Mouse (Mus musculus) heart, embryonic 11.5 days (tissue): ENCODE results near the gene Grem1. TPM values are rescaled to one million over a fixed set of nuclear protein-coding genes. Genes with fewer than 3 reads are reported as not detected.

Source experiments
- ATAC-seq: fragments of 200-750 bp; cut with Nextera tagmentation; replicated peaks from 2 replicates; pipeline ENCODE4 v1.8.0; 2017; ENCODE audit warnings: moderate library complexity; ENCODE audit not compliant: insufficient number of reproducible peaks, low FRiP score, low TSS enrichment
- H3K27ac ChIP-seq: fragments of 300-500 bp; sonication (generic); 2 replicates; pipeline ENCODE4 v1.5.1; 2014; ENCODE audit warnings: mild to moderate bottlenecking, low read depth, low read length
- H3K27me3 ChIP-seq: fragments of 300-500 bp; sonication (generic); 2 replicates; pipeline ENCODE4 v1.6.1; 2014; ENCODE audit warnings: mild to moderate bottlenecking, low read length, mixed read lengths; ENCODE audit not compliant: control insufficient read depth, insufficient read depth
- H3K36me3 ChIP-seq: fragments of 300-500 bp; sonication (generic); 2 replicates; pipeline ENCODE4 v1.6.1; 2014; ENCODE audit warnings: mild to moderate bottlenecking, low read length, moderate library complexity, mixed read lengths; ENCODE audit not compliant: control insufficient read depth, insufficient read depth
- H3K4me1 ChIP-seq: fragments of 300-500 bp; sonication (generic); 2 replicates; pipeline ENCODE4 v1.6.1; 2014; ENCODE audit warnings: low read length; ENCODE audit not compliant: control insufficient read depth, insufficient read depth
- H3K4me2 ChIP-seq: fragments of 300-500 bp; sonication (generic); 2 replicates; pipeline ENCODE4 v1.6.1; 2014; ENCODE audit warnings: mild to moderate bottlenecking, moderate library complexity
- H3K4me3 ChIP-seq: fragments of 300-500 bp; sonication (generic); 2 replicates; pipeline ENCODE4 v1.5.1; 2014; ENCODE audit warnings: low read depth, low read length
- H3K9ac ChIP-seq: fragments of 300-500 bp; sonication (generic); 2 replicates; pipeline ENCODE4 v1.6.1; 2014; ENCODE audit warnings: mild to moderate bottlenecking, low read depth, low read length, moderate library complexity
- H3K9me3 ChIP-seq: fragments of 300-500 bp; sonication (generic); replicated peaks from 2 replicates; pipeline ENCODE4 v1.6.1; 2016; ENCODE audit warnings: low read length; ENCODE audit not compliant: control insufficient read depth
- WGBS: fragments of 180-500 bp; shearing (Covaris S2); extraction: QIAGEN DNeasy Blood & Tissue Kit; methylation state at CpG from one replicate; pipeline ENCODE4 v1.1.7; 2014; ENCODE audit not compliant: insufficient replicate concordance; 5-methylcytosine and 5-hydroxymethylcytosine counted together
- polyA plus RNA-seq: library from polyadenylated mRNA; unstranded; fragments of >200 nt; fragmentation: Nextera tagmentation; extraction: Ambion mirVana; gene quantifications from 2 replicates; pipeline ENCODE4 v1.2.1, GENCODE M21; 2014

Gene Grem1
- polyA plus RNA-seq, 1 experiment from 2014 or later, result 0.13 TPM

GRCm38 (mm10) chr2:113774150-113774805, 15.8 kb upstream of the Grem1 start:
- Histone ChIP-seq H3K9ac (no peak overlapping the region), H3K4me3 (no peak overlapping the region), H3K4me2 (no peak overlapping the region), H3K9me3 (no peaks in the 10 kb centered on the region), H3K27ac (no peak overlapping the region), H3K36me3 (no peaks in the 10 kb centered on the region), H3K27me3 (no peaks in the 10 kb centered on the region), H3K4me1 (no peaks in the 10 kb centered on the region)
- ATAC-seq, result no peak
- WGBS, result 57% methylated on average over 6 of the region's 6 CpGs

- Histone ChIP-seq H3K9ac (no peak overlapping the region), H3K4me3 (no peak overlapping the region), H3K4me1 (no peaks in the 10 kb centered on the region), H3K27ac (no peak overlapping the region), H3K36me3 (no peaks in the 10 kb centered on the region), H3K9me3 (no peaks in the 10 kb centered on the region), H3K4me2 (no peak overlapping the region), H3K27me3 (no peaks in the 10 kb centered on the region)
- WGBS, result 75% methylated on average over 8 of the region's 8 CpGs
- ATAC-seq, result no peak
Measured at GRCm38 (mm10) chr2:113768541-113769303, 10.3 kb upstream of the Grem1 start.

- no peak for ATAC-seq
- Histone ChIP-seq H3K27ac (no peak overlapping the region), H3K36me3 (no peaks in the 10 kb centered on the region), H3K9me3 (no peaks in the 10 kb centered on the region), H3K4me1 (no peaks in the 10 kb centered on the region), H3K4me2 (no peak overlapping the region), H3K9ac (no peak overlapping the region), H3K27me3 (no peaks in the 10 kb centered on the region), H3K4me3 (no peak overlapping the region)
- 44% methylated on average over 1 of the region's 1 CpGs for whole genome bisulfite sequencing
Measured at GRCm38 (mm10) chr2:113765885-113766284, 7.4 kb upstream of the Grem1 start.

GRCm38 (mm10) chr2:113764968-113765367, 6.5 kb upstream of the Grem1 start:
- Histone ChIP-seq H3K36me3 (no peaks in the 10 kb centered on the region), H3K9me3 (no peaks in the 10 kb centered on the region), H3K4me1 (no peaks in the 10 kb centered on the region), H3K9ac (no peak overlapping the region), H3K27me3 (peaks cover 7% of the 10 kb centered on the region), H3K4me2 (no peak overlapping the region), H3K4me3 (no peak overlapping the region), H3K27ac (no peak overlapping the region)
- WGBS, result 79% methylated on average over 5 of the region's 5 CpGs
- no peak for ATAC-seq

- Histone ChIP-seq H3K4me1 (peaks cover 5% of the 10 kb centered on the region), H3K36me3 (no peaks in the 10 kb centered on the region), H3K9ac (0 out of 2 replicates have a peak overlapping the region, but pooled peaks have one; percentile 22), H3K27ac (no peak overlapping the region), H3K27me3 (peaks cover 50% of the 10 kb centered on the region), H3K4me3 (peak overlapping the region; percentile 57), H3K9me3 (no peaks in the 10 kb centered on the region), H3K4me2 (peak overlapping the region; percentile 96)
- peak; percentile 43; the same call in 1 of the 2 replicates for ATAC-seq
- WGBS, result 1% methylated on average over 47 of the region's 47 CpGs
Measured at GRCm38 (mm10) chr2:113757525-113758310, 728 bp downstream of the Grem1 start.

- Histone ChIP-seq H3K4me3 (peak overlapping the region; percentile 57), H3K36me3 (no peaks in the 10 kb centered on the region), H3K4me1 (peaks cover 5% of the 10 kb centered on the region), H3K9me3 (no peaks in the 10 kb centered on the region), H3K9ac (no peak overlapping the region), H3K27me3 (peaks cover 50% of the 10 kb centered on the region), H3K27ac (no peak overlapping the region), H3K4me2 (peak overlapping the region; percentile 96)
- under 1% methylated on average over 12 of the region's 12 CpGs for WGBS
- no peak for ATAC-seq
Measured at GRCm38 (mm10) chr2:113756924-113757524, 1.4 kb downstream of the Grem1 start.

- no peaks in the 10 kb centered on the region for H3K4me1 ChIP-seq
- no peak overlapping the region for H3K9ac ChIP-seq
- peaks cover 6% of the 10 kb centered on the region for H3K27me3 ChIP-seq
- ATAC-seq, result peak; percentile 14; the same call in 1 of the 2 replicates
- H3K9me3 ChIP-seq, result no peaks in the 10 kb centered on the region
- H3K27ac ChIP-seq, result no peak overlapping the region
- 59% methylated on average over 12 of the region's 12 CpGs for WGBS
- H3K4me3 ChIP-seq, result no peak overlapping the region
- H3K36me3 ChIP-seq, result no peaks in the 10 kb centered on the region
- H3K4me2 ChIP-seq, result no peak overlapping the region
Measured at GRCm38 (mm10) chr2:113749721-113750120, 8.7 kb downstream of the Grem1 start.

- ATAC-seq, result no peak
- no peaks in the 10 kb centered on the region for H3K9me3 ChIP-seq
- H3K36me3 ChIP-seq, result no peaks in the 10 kb centered on the region
- peaks cover 4% of the 10 kb centered on the region for H3K27me3 ChIP-seq
- H3K4me3 ChIP-seq, result no peak overlapping the region
- no peak overlapping the region for H3K4me2 ChIP-seq
- no peaks in the 10 kb centered on the region for H3K4me1 ChIP-seq
- no peak overlapping the region for H3K9ac ChIP-seq
- WGBS, result 85% methylated on average over 9 of the region's 9 CpGs
- no peak overlapping the region for H3K27ac ChIP-seq
Measured at GRCm38 (mm10) chr2:113749309-113749708, 9.1 kb downstream of the Grem1 start.
